Mouse (Mus musculus) limb, embryonic 12.5 days (tissue): ENCODE measurements around the gene Lin9. TPM values are rescaled to one million over a fixed set of nuclear protein-coding genes. Genes with fewer than 3 reads are reported as not detected.
"Not testable (repeated sequence)": the region's sequence is repeated elsewhere in the genome, so short reads cannot be mapped to it uniquely, and the experiment has no call there.

Experiments
- ATAC-seq: fragments of 200-750 bp; cut with Nextera tagmentation; 2 replicates; pipeline ENCODE4 v1.8.0; 2017; ENCODE audit warnings: low read depth, moderate TSS enrichment; ENCODE audit not compliant: insufficient number of reproducible peaks, insufficient read depth, low FRiP score, low TSS enrichment
- H3K27ac ChIP-seq: fragments of 300-500 bp; sonication (generic); 2 replicates; pipeline ENCODE4 v1.5.1; 2016; ENCODE audit warnings: mild to moderate bottlenecking, moderate library complexity
- H3K27me3 ChIP-seq: fragments of 300-500 bp; sonication (generic); 2 replicates; pipeline ENCODE4 v1.6.1; 2016; ENCODE audit warnings: mild to moderate bottlenecking, moderate library complexity
- H3K36me3 ChIP-seq: fragments of 300-500 bp; sonication (generic); 2 replicates; pipeline ENCODE4 v1.6.1; 2016; ENCODE audit warnings: mild to moderate bottlenecking, moderate library complexity
- H3K4me1 ChIP-seq: fragments of 300-500 bp; sonication (generic); replicated peaks from 2 replicates; pipeline ENCODE4 v1.6.1; 2016
- H3K4me2 ChIP-seq: fragments of 300-500 bp; sonication (generic); 2 replicates; pipeline ENCODE4 v1.6.1; 2016; ENCODE audit warnings: mild to moderate bottlenecking, moderate library complexity
- H3K4me3 ChIP-seq: fragments of 300-500 bp; sonication (generic); replicated peaks from 2 replicates; pipeline ENCODE4 v1.5.1; 2016; ENCODE audit warnings: mild to moderate bottlenecking
- H3K9ac ChIP-seq: fragments of 300-500 bp; sonication (generic); replicated peaks from 2 replicates; pipeline ENCODE4 v1.6.1; 2016; ENCODE audit warnings: mild to moderate bottlenecking, moderate library complexity
- H3K9me3 ChIP-seq: fragments of 300-500 bp; sonication (generic); 2 replicates; pipeline ENCODE4 v1.6.1; 2016; ENCODE audit warnings: mild to moderate bottlenecking, moderate library complexity
- WGBS: fragments of 180-500 bp; shearing (Covaris S2); methylation state at CpG from one replicate; pipeline ENCODE4 v1.1.7; 2016; 5-methylcytosine and 5-hydroxymethylcytosine counted together
- polyA plus RNA-seq: library from polyadenylated mRNA; unstranded; fragments of >200 nt; fragmentation: Nextera tagmentation; extraction: Ambion mirVana; gene quantifications from 2 replicates; pipeline ENCODE4 v1.2.1, GENCODE M21; 2016

Lin9 gene
- 29.2 and 29.8 TPM in 2 replicates for polyA plus RNA-seq

GRCm38 (mm10) chr1:180641137-180641517 is at the start of gene Lin9:
Gene Lin9 (plus strand): TSS chr1:180641150.
- H3K4me3 ChIP-seq: peak within 1 kb of the TSS; percentile 95
- no peaks in the 10 kb centered on the region for H3K27me3 ChIP-seq
- H3K9ac ChIP-seq: peak within 1 kb of the TSS; percentile 98
- peak within 1 kb of the TSS; percentile 97 for H3K27ac ChIP-seq
- H3K4me1 ChIP-seq: peaks cover 36% of the 10 kb centered on the region
- peaks cover 6% of the 10 kb centered on the region; the same call in 1 of the 2 replicates for H3K36me3 ChIP-seq
- H3K4me2 ChIP-seq: peak within 1 kb of the TSS; percentile 78
- H3K9me3 ChIP-seq: no peaks in the 10 kb centered on the region
- WGBS: under 1% methylated on average over 37 of the region's 47 CpGs
- ATAC-seq: peak; percentile 84

GRCm38 (mm10) chr1:180600578-180600977 is 40.4 kb upstream of the Lin9 start:
- H3K36me3 ChIP-seq: peaks cover 92% of the 10 kb centered on the region

GRCm38 (mm10) chr1:180601806-180602205 is 39.1 kb upstream of the Lin9 start:
- H3K36me3 ChIP-seq: peaks cover 79% of the 10 kb centered on the region

More at GRCm38 (mm10) chr1:180600578-180600977, 40.4 kb upstream of the Lin9 start:
- ATAC-seq: no peak
- H3K9me3 ChIP-seq: no peaks in the 10 kb centered on the region
- no peaks in the 10 kb centered on the region for H3K4me1 ChIP-seq
- WGBS: 87% methylated on average over 6 of the region's 6 CpGs
- H3K27me3 ChIP-seq: no peaks in the 10 kb centered on the region
- no peak overlapping the region for H3K4me2 ChIP-seq
- H3K9ac ChIP-seq: no peak overlapping the region
- no peak overlapping the region for H3K27ac ChIP-seq
- H3K4me3 ChIP-seq: no peak overlapping the region

GRCm38 (mm10) chr1:180604579-180604978 is 36.4 kb upstream of the Lin9 start:
- H3K36me3 ChIP-seq: peaks cover 52% of the 10 kb centered on the region
- H3K9me3 ChIP-seq: no peaks in the 10 kb centered on the region
- H3K9ac ChIP-seq: no peak overlapping the region
- H3K4me1 ChIP-seq: 0 out of 2 replicates have a peak, but pooled peaks cover 6% of the 10 kb centered on the region
- WGBS: 72% methylated on average over 4 of the region's 4 CpGs
- H3K4me3 ChIP-seq: no peak overlapping the region
- H3K4me2 ChIP-seq: no peak overlapping the region
- ATAC-seq: no peak
- no peak overlapping the region; the same call in 1 of the 2 replicates for H3K27ac ChIP-seq
- H3K27me3 ChIP-seq: no peaks in the 10 kb centered on the region

More at GRCm38 (mm10) chr1:180601806-180602205, 39.1 kb upstream of the Lin9 start:
- no peaks in the 10 kb centered on the region for H3K9me3 ChIP-seq
- no peak for ATAC-seq
- no peak overlapping the region for H3K4me3 ChIP-seq
- no peaks in the 10 kb centered on the region for H3K27me3 ChIP-seq
- H3K4me2 ChIP-seq: no peak overlapping the region
- H3K9ac ChIP-seq: no peak overlapping the region
- no peak overlapping the region for H3K27ac ChIP-seq
- WGBS: 94% methylated on average over 6 of the region's 6 CpGs
- 0 out of 2 replicates have a peak, but pooled peaks cover under 1% of the 10 kb centered on the region for H3K4me1 ChIP-seq

- H3K4me3 ChIP-seq: no peak overlapping the region
- ATAC-seq: no peak
- WGBS: 10% methylated on average over 3 of the region's 3 CpGs
These were observed 34.8 kb upstream of the Lin9 start for GRCm38 (mm10) chr1:180606106-180606505.

GRCm38 (mm10) chr1:180606796-180607577 is 34.0 kb upstream of the Lin9 start:
- H3K9me3 ChIP-seq: peaks cover 7% of the 10 kb centered on the region
- ATAC-seq: no peak
- H3K4me2 ChIP-seq: no peak overlapping the region
- WGBS: 55% methylated on average over 10 of the region's 10 CpGs
- no peak overlapping the region for H3K27ac ChIP-seq
- H3K36me3 ChIP-seq: peaks cover 28% of the 10 kb centered on the region
- H3K4me1 ChIP-seq: 0 out of 2 replicates have a peak, but pooled peaks cover 6% of the 10 kb centered on the region
- no peak overlapping the region for H3K4me3 ChIP-seq
- no peak overlapping the region for H3K9ac ChIP-seq
- H3K27me3 ChIP-seq: no peaks in the 10 kb centered on the region

More at GRCm38 (mm10) chr1:180606106-180606505, 34.8 kb upstream of the Lin9 start:
- Histone ChIP-seq H3K9me3 (no peaks in the 10 kb centered on the region), H3K27ac (no peak overlapping the region), H3K4me2 (no peak overlapping the region), H3K27me3 (no peaks in the 10 kb centered on the region), H3K4me1 (0 out of 2 replicates have a peak, but pooled peaks cover 6% of the 10 kb centered on the region), H3K36me3 (peaks cover 36% of the 10 kb centered on the region), H3K9ac (no peak overlapping the region)

- Histone ChIP-seq H3K4me2 (no peak overlapping the region), H3K9ac (no peak overlapping the region), H3K27ac (no peak overlapping the region), H3K4me1 (0 out of 2 replicates have a peak, but pooled peaks cover 6% of the 10 kb centered on the region), H3K27me3 (no peaks in the 10 kb centered on the region), H3K9me3 (peaks cover 7% of the 10 kb centered on the region), H3K4me3 (no peak overlapping the region), H3K36me3 (peaks cover 22% of the 10 kb centered on the region)
- no peak for ATAC-seq
- WGBS: 87% methylated on average over 2 of the region's 2 CpGs
These were observed 33.4 kb upstream of the Lin9 start for GRCm38 (mm10) chr1:180607578-180607879.

GRCm38 (mm10) chr1:180611842-180612241 is 29.1 kb upstream of the Lin9 start:
- not testable (repeated sequence) for H3K9me3 ChIP-seq, H3K27ac ChIP-seq, H3K9ac ChIP-seq, H3K4me2 ChIP-seq, H3K4me1 ChIP-seq, ATAC-seq, H3K36me3 ChIP-seq, H3K27me3 ChIP-seq, H3K4me3 ChIP-seq
- 93% methylated on average over 11 of the region's 14 CpGs for WGBS

GRCm38 (mm10) chr1:180616762-180617161 is 24.2 kb upstream of the Lin9 start:
- Histone ChIP-seq H3K9me3 (peaks cover 2% of the 10 kb centered on the region), H3K27me3 (no peaks in the 10 kb centered on the region), H3K36me3 (no peaks in the 10 kb centered on the region), H3K27ac (no peak overlapping the region), H3K4me2 (no peak overlapping the region), H3K4me1 (no peaks in the 10 kb centered on the region), H3K9ac (no peak overlapping the region), H3K4me3 (no peak overlapping the region)
- 93% methylated on average over 3 of the region's 3 CpGs for WGBS
- ATAC-seq: no peak

GRCm38 (mm10) chr1:180622389-180622788 is 18.6 kb upstream of the Lin9 start:
- no peak overlapping the region for H3K27ac ChIP-seq
- no peaks in the 10 kb centered on the region for H3K36me3 ChIP-seq
- ATAC-seq: no peak
- peaks cover 5% of the 10 kb centered on the region; the same call in 1 of the 2 replicates for H3K9me3 ChIP-seq
- no peak overlapping the region for H3K4me3 ChIP-seq
- H3K4me1 ChIP-seq: no peaks in the 10 kb centered on the region
- no peak overlapping the region for H3K4me2 ChIP-seq
- 83% methylated on average over 4 of the region's 4 CpGs for WGBS
- no peaks in the 10 kb centered on the region for H3K27me3 ChIP-seq
- no peak overlapping the region for H3K9ac ChIP-seq

GRCm38 (mm10) chr1:180623911-180624310 is 17.0 kb upstream of the Lin9 start:
- no peak overlapping the region for H3K9ac ChIP-seq
- H3K4me3 ChIP-seq: no peak overlapping the region
- H3K4me2 ChIP-seq: no peak overlapping the region
- no peak for ATAC-seq
- H3K27me3 ChIP-seq: no peaks in the 10 kb centered on the region
- H3K36me3 ChIP-seq: no peaks in the 10 kb centered on the region
- no peaks in the 10 kb centered on the region for H3K4me1 ChIP-seq
- H3K27ac ChIP-seq: no peak overlapping the region
- peaks cover 5% of the 10 kb centered on the region; the same call in 1 of the 2 replicates for H3K9me3 ChIP-seq
- 96% methylated on average over 2 of the region's 2 CpGs for WGBS
